Mouse (Mus musculus) CD4-positive, CD25-positive, alpha-beta regulatory T cell, adult 2 months (primary cell): ENCODE measurements around the gene Cdk17.

ENCODE experiments used
- DNase-seq: peaks from one replicate; pipeline ENCODE4 v3.0.0-alpha.2; 2012; ENCODE audit warnings: low read depth, low spot score

The Cdk17 gene

GRCm38 (mm10) chr10:93261981-93262499, 101.4 kb downstream of the Cdk17 start:
- DNase-seq, result peak; percentile 51

GRCm38 (mm10) chr10:93263431-93263830, 102.8 kb downstream of the Cdk17 start:
- no peak for DNase-seq

- DNase-seq, result no peak
Observed at GRCm38 (mm10) chr10:93264001-93264400, 103.3 kb downstream of the Cdk17 start.

- no peak for DNase-seq
Observed at GRCm38 (mm10) chr10:93265833-93266232, 105.2 kb downstream of the Cdk17 start.

GRCm38 (mm10) chr10:93266521-93266920, 105.8 kb downstream of the Cdk17 start:
- no peak for DNase-seq

GRCm38 (mm10) chr10:93267509-93267908, 106.8 kb downstream of the Cdk17 start:
- no peak for DNase-seq

GRCm38 (mm10) chr10:93268339-93268738, 107.7 kb downstream of the Cdk17 start:
- no peak for DNase-seq

- DNase-seq, result no peak
Observed at GRCm38 (mm10) chr10:93269744-93270143, 109.1 kb downstream of the Cdk17 start.

GRCm38 (mm10) chr10:93270889-93271460, 110.3 kb downstream of the Cdk17 start:
- DNase-seq, result no peak

GRCm38 (mm10) chr10:93271831-93272230, 111.2 kb downstream of the Cdk17 start:
- no peak for DNase-seq

- DNase-seq, result peak; percentile 82
Observed at GRCm38 (mm10) chr10:93272986-93273982, 112.6 kb downstream of the Cdk17 start.

GRCm38 (mm10) chr10:93274277-93274696, 113.6 kb downstream of the Cdk17 start:
- peak; percentile 73 for DNase-seq

- peak; percentile 32 for DNase-seq
Observed at GRCm38 (mm10) chr10:93275212-93276136, 114.8 kb downstream of the Cdk17 start.

GRCm38 (mm10) chr10:93276349-93276763, 115.7 kb downstream of the Cdk17 start:
- DNase-seq, result no peak

- DNase-seq, result no peak
Observed at GRCm38 (mm10) chr10:93276857-93277256, 116.2 kb downstream of the Cdk17 start.

GRCm38 (mm10) chr10:93278361-93278760, 117.7 kb downstream of the Cdk17 start:
- peak; percentile 31 for DNase-seq

GRCm38 (mm10) chr10:93279062-93279461, 118.4 kb downstream of the Cdk17 start:
- no peak for DNase-seq

GRCm38 (mm10) chr10:93280586-93280985, 119.9 kb downstream of the Cdk17 start:
- DNase-seq, result no peak

GRCm38 (mm10) chr10:93281092-93281491, 120.4 kb downstream of the Cdk17 start:
- DNase-seq, result no peak

GRCm38 (mm10) chr10:93282526-93282964, 121.9 kb downstream of the Cdk17 start:
- no peak for DNase-seq

GRCm38 (mm10) chr10:93283258-93283657, 122.6 kb downstream of the Cdk17 start:
- peak; percentile 62 for DNase-seq
